Mouse (Mus musculus): ENCODE data around the gene Hk1. TPM values are rescaled to one million over a fixed set of nuclear protein-coding genes. Genes with fewer than 3 reads are reported as not detected.

Gene Hk1
- total and polyA plus RNA-seq, 3 experiments: 192 to 740 (median 441) TPM

GRCm38 (mm10) chr10:62412906-62413605, 33.3 kb upstream of the Hk1 start (continued):
- TF ChIP-seq EP300 (IDR thresholded peaks at IDR 0.05; ENCODE audit: low read depth in 1 of 2, low read length in 2 of 2): peak; percentile 14 to 51; a peak in 1 of 4 replicates
- no peak for TF ChIP-seq USF2 (IDR thresholded peaks at IDR 0.05; ENCODE audit: borderline replicate concordance in 1 of 2, insufficient read depth in 1 of 2, low read depth in 1 of 2, low read length in 2 of 2)
- TF ChIP-seq CHD2 (IDR thresholded peaks at IDR 0.05; ENCODE audit: low read length): no peak
- no peak for TF ChIP-seq MAFK (IDR thresholded peaks at IDR 0.05; ENCODE audit: borderline replicate concordance, low read depth, low read length)
- no peak for TF ChIP-seq TBP (IDR thresholded peaks at IDR 0.05; ENCODE audit: low read depth, low read length)
- TF ChIP-seq GATA1 (IDR thresholded peaks at IDR 0.05; ENCODE audit: low read depth, low read length): peak; percentile 79
- peak; percentile 52; the same call in 1 of the 2 replicates for TF ChIP-seq MAZ (IDR thresholded peaks at IDR 0.05; ENCODE audit: low read depth, low read length)
- no peak for TF ChIP-seq UBTF (IDR thresholded peaks at IDR 0.05; ENCODE audit: borderline replicate concordance, insufficient read depth, low read depth, low read length)
- no peak for TF ChIP-seq POLR2AphosphoS2 (IDR thresholded peaks at IDR 0.05; ENCODE audit: low read length)
- no peak for TF ChIP-seq KAT2A (conservative IDR thresholded peaks at IDR 0.05; ENCODE audit: low read depth, low read length)
- TF ChIP-seq CHD1 (IDR thresholded peaks at IDR 0.05; ENCODE audit: low read depth, low read length): no peak
- TF ChIP-seq POLR2AphosphoS5 (IDR thresholded peaks at IDR 0.05; ENCODE audit: borderline replicate concordance, low read depth, low read length): no peak
- TF ChIP-seq MXI1 (IDR thresholded peaks at IDR 0.05; ENCODE audit: low read depth, low read length): no peak
- no peak for TF ChIP-seq E2F4 (IDR thresholded peaks at IDR 0.05; ENCODE audit: borderline replicate concordance, low read depth, low read length)

GRCm38 (mm10) chr10:62411431-62412410, 32.0 kb upstream of the Hk1 start:
- H3K9me3 ChIP-seq (replicated peaks; ENCODE audit: insufficient read depth, low read length): no peaks in the 10 kb centered on the region
- peaks cover 0 to 16% of the 10 kb centered on the region in 2 experiments; a peak in 2 of 4 replicates for H3K36me3 ChIP-seq (ENCODE audit: control insufficient read depth in 1 of 2, insufficient read depth in 2 of 2, low read length in 2 of 2)
- no peak overlapping the region for H3K27ac ChIP-seq (ENCODE audit: control insufficient read depth, low read depth, low read length)
- TF ChIP-seq RCOR1 (IDR thresholded peaks at IDR 0.05; ENCODE audit: low read depth, low read length): no peak
- TF ChIP-seq SIN3A (IDR thresholded peaks at IDR 0.05; ENCODE audit: low read length): peak; percentile 58
- no peak for TF ChIP-seq ELF1 (IDR thresholded peaks at IDR 0.05; ENCODE audit: low read depth, low read length)
- peaks cover 2 to 33% of the 10 kb centered on the region in 2 experiments; a peak in 3 of 4 replicates for H3K4me1 ChIP-seq (ENCODE audit: control insufficient read depth in 1 of 2, insufficient read depth in 2 of 2, low read length in 2 of 2)
- DNase-seq (ENCODE audit: low read depth, low spot score): peak; percentile 53
- H3K79me2 ChIP-seq (ENCODE audit: control insufficient read depth, insufficient read depth, low read length, poor library complexity): no peaks in the 10 kb centered on the region
- no peak overlapping the region for H3K4me3 ChIP-seq (ENCODE audit: control insufficient read depth in 1 of 2, insufficient read depth in 1 of 2, low read depth in 2 of 2, low read length in 2 of 2)
- no peaks in the 10 kb centered on the region for H3K27me3 ChIP-seq (ENCODE audit: control insufficient read depth in 1 of 2, insufficient read depth in 2 of 2, low read length in 2 of 2)
- H3K9ac ChIP-seq (ENCODE audit: control insufficient read depth, low read depth, low read length, poor library complexity, severe bottlenecking): no peak overlapping the region
